Mouse (Mus musculus) retina, adult 2 months (tissue): ENCODE data around the gene Csgalnact2.
A peak's percentile ranks its signal among the peaks of the same experiment; 100 is the strongest.

Experiments used
- DNase-seq: peaks from one replicate; pipeline ENCODE4 v3.0.0-alpha.2; 2012; ENCODE audit warnings: low read depth, low spot score

The Csgalnact2 gene

GRCm38 (mm10) chr6:118137148-118137547 lies 1.8 kb downstream of the Csgalnact2 start:
- DNase-seq = no peak

GRCm38 (mm10) chr6:118134461-118134860 lies 4.5 kb downstream of the Csgalnact2 start:
- no peak for DNase-seq

GRCm38 (mm10) chr6:118130022-118130421 lies 8.9 kb downstream of the Csgalnact2 start:
- peak; percentile 25 for DNase-seq

GRCm38 (mm10) chr6:118127827-118128487 lies 11.0 kb downstream of the Csgalnact2 start:
- no peak for DNase-seq

- no peak for DNase-seq
These were observed 11.7 kb downstream of the Csgalnact2 start for GRCm38 (mm10) chr6:118127198-118127597.

- no peak for DNase-seq
These were observed 12.4 kb downstream of the Csgalnact2 start for GRCm38 (mm10) chr6:118126577-118126976.

GRCm38 (mm10) chr6:118122767-118123166 lies 16.2 kb downstream of the Csgalnact2 start:
- DNase-seq = no peak

GRCm38 (mm10) chr6:118111810-118112209 lies 27.1 kb downstream of the Csgalnact2 start:
- DNase-seq = no peak

- DNase-seq = peak; percentile 26
These were observed 39.6 kb downstream of the Csgalnact2 start for GRCm38 (mm10) chr6:118099311-118099802.

GRCm38 (mm10) chr6:118097765-118098365 lies 41.1 kb downstream of the Csgalnact2 start:
- DNase-seq = no peak

- DNase-seq = no peak
These were observed 48.1 kb downstream of the Csgalnact2 start for GRCm38 (mm10) chr6:118090827-118091226.

GRCm38 (mm10) chr6:118088750-118089440 lies 50.0 kb downstream of the Csgalnact2 start:
- DNase-seq = no peak

GRCm38 (mm10) chr6:118087955-118088354 lies 51.0 kb downstream of the Csgalnact2 start:
- DNase-seq = no peak

GRCm38 (mm10) chr6:118084596-118084995 lies 54.3 kb downstream of the Csgalnact2 start:
- no peak for DNase-seq

GRCm38 (mm10) chr6:118083608-118084007 lies 55.3 kb downstream of the Csgalnact2 start:
- no peak for DNase-seq

- no peak for DNase-seq
These were observed 56.6 kb downstream of the Csgalnact2 start for GRCm38 (mm10) chr6:118082384-118082783.

- DNase-seq = no peak
These were observed 58.2 kb downstream of the Csgalnact2 start for GRCm38 (mm10) chr6:118080711-118081110.

- peak; percentile 70 for DNase-seq
These were observed 59.0 kb downstream of the Csgalnact2 start for GRCm38 (mm10) chr6:118079762-118080465.

- DNase-seq = no peak
These were observed 59.6 kb downstream of the Csgalnact2 start for GRCm38 (mm10) chr6:118079292-118079691.

GRCm38 (mm10) chr6:118078751-118079150 lies 60.2 kb downstream of the Csgalnact2 start:
- DNase-seq = no peak

- DNase-seq = no peak
These were observed 61.5 kb downstream of the Csgalnact2 start for GRCm38 (mm10) chr6:118077421-118077820.

- no peak for DNase-seq
These were observed 62.2 kb downstream of the Csgalnact2 start for GRCm38 (mm10) chr6:118076748-118077147.
